ENCODE assay signal across 11 mouse cellular contexts in genomic region chr2:128325097-128325421, GRCm38 (mm10).
DNase-seq lines count a peak whose midpoint lies in the region; ATAC-seq and TF ChIP-seq lines count a peak whose summit lies in the region.
"Had no signal": no experiment of that assay in that cellular context is flagged by ENCODE, and none has a peak within 500 bp of the region (broad histone marks: within the 10 kb centered on the region; RNA-seq: fewer than 3 reads in every experiment).

No protein-coding gene starts in this region.

- WGBS in heart, embryonic 10.5 days = 82% methylated on average over 4 of the region's 4 CpGs
- 82% methylated on average over 4 of the region's 4 CpGs for whole genome bisulfite sequencing in heart, embryonic 11.5 days (ENCODE audit: insufficient replicate concordance)
- 74% methylated on average over 4 of the region's 4 CpGs for WGBS in midbrain, embryonic 14.5 days
- WGBS in midbrain, postnatal 0 days = 56% methylated on average over 4 of the region's 4 CpGs
- WGBS in hindbrain, embryonic 15.5 days = 45% methylated on average over 4 of the region's 4 CpGs
- WGBS in stomach, embryonic 16.5 days = 53% methylated on average over 4 of the region's 4 CpGs

- DNase-seq in heart, embryonic 10.5 days (ENCODE audit: low spot score) = no peak
- peak; percentile 21 for DNase-seq in midbrain, embryonic 14.5 days
- no peak for DNase-seq in midbrain, postnatal 0 days (ENCODE audit: low spot score)
- DNase-seq in adrenal gland, adult 2 months = no peak
- DNase-seq in layer of hippocampus, postnatal 36 days = no peak
- DNase-seq: adrenal gland, adult 8-10 months; thymus, adult 18-20 months had no signal

- H3K9ac ChIP-seq in heart, embryonic 11.5 days (ENCODE audit: low read depth, low read length) = no peak overlapping the region
- no peak overlapping the region for H3K9ac ChIP-seq in midbrain, embryonic 14.5 days (replicated peaks; ENCODE audit: low read length)
- no peak overlapping the region for H3K9ac ChIP-seq in midbrain, postnatal 0 days (replicated peaks; ENCODE audit: low read length, poor library complexity, severe bottlenecking)
- H3K9ac ChIP-seq in hindbrain, embryonic 15.5 days = no peak overlapping the region
- H3K9ac ChIP-seq in stomach, embryonic 16.5 days (ENCODE audit: low read length) = no peak overlapping the region
- H3K9ac ChIP-seq: midbrain, embryonic 13.5 days had no signal

- H3K4me3 ChIP-seq in heart, embryonic 10.5 days = no peak overlapping the region
- H3K4me3 ChIP-seq in heart, embryonic 11.5 days (ENCODE audit: low read depth, low read length) = no peak overlapping the region
- no peak overlapping the region for H3K4me3 ChIP-seq in midbrain, embryonic 14.5 days (replicated peaks; ENCODE audit: low read depth, low read length)
- H3K4me3 ChIP-seq in midbrain, postnatal 0 days (ENCODE audit: low read depth, low read length) = no peak overlapping the region
- H3K4me3 ChIP-seq in hindbrain, embryonic 15.5 days = no peak overlapping the region
- no peak overlapping the region for H3K4me3 ChIP-seq in stomach, embryonic 16.5 days (replicated peaks; ENCODE audit: low read length)
- H3K4me3 ChIP-seq: midbrain, embryonic 13.5 days had no signal

- no peak for TF ChIP-seq CTCF in midbrain, postnatal 0 days (IDR thresholded peaks at IDR 0.05)

- peaks cover 41% of the 10 kb centered on the region for H3K4me1 ChIP-seq in heart, embryonic 10.5 days
- H3K4me1 ChIP-seq in heart, embryonic 11.5 days (ENCODE audit: control insufficient read depth, insufficient read depth, low read length) = peaks cover 21% of the 10 kb centered on the region
- H3K4me1 ChIP-seq in midbrain, embryonic 14.5 days (ENCODE audit: control insufficient read depth, insufficient read depth, low read length) = 0 out of 2 replicates have a peak, but pooled peaks cover 6% of the 10 kb centered on the region
- peaks cover 6% of the 10 kb centered on the region for H3K4me1 ChIP-seq in midbrain, postnatal 0 days (ENCODE audit: insufficient read depth, low read length)
- H3K4me1 ChIP-seq in hindbrain, embryonic 15.5 days (replicated peaks) = peaks cover 15% of the 10 kb centered on the region
- peaks cover 17% of the 10 kb centered on the region for H3K4me1 ChIP-seq in stomach, embryonic 16.5 days (ENCODE audit: control insufficient read depth, insufficient read depth, low read length)

- no peak for ATAC-seq in heart, embryonic 11.5 days (replicated peaks; ENCODE audit: insufficient number of reproducible peaks, low FRiP score, low TSS enrichment)
- no peak for ATAC-seq in midbrain, embryonic 14.5 days (ENCODE audit: low FRiP score, low TSS enrichment)
- ATAC-seq in midbrain, postnatal 0 days (ENCODE audit: low FRiP score) = no peak
- no peak for ATAC-seq in hindbrain, embryonic 15.5 days (ENCODE audit: low FRiP score, low read depth)
- no peak for ATAC-seq in stomach, embryonic 16.5 days (ENCODE audit: insufficient read depth, low FRiP score)

- no peaks in the 10 kb centered on the region for H3K36me3 ChIP-seq in heart, embryonic 10.5 days
- no peaks in the 10 kb centered on the region for H3K36me3 ChIP-seq in heart, embryonic 11.5 days (ENCODE audit: control insufficient read depth, insufficient read depth, low read length)
- no peaks in the 10 kb centered on the region for H3K36me3 ChIP-seq in midbrain, embryonic 14.5 days (ENCODE audit: control insufficient read depth, insufficient read depth, low read length)
- H3K36me3 ChIP-seq in midbrain, postnatal 0 days (ENCODE audit: insufficient read depth, low read length) = no peaks in the 10 kb centered on the region
- no peaks in the 10 kb centered on the region for H3K36me3 ChIP-seq in hindbrain, embryonic 15.5 days
- H3K36me3 ChIP-seq in stomach, embryonic 16.5 days (ENCODE audit: control insufficient read depth, insufficient read depth, low read length) = no peaks in the 10 kb centered on the region
- H3K36me3 ChIP-seq: midbrain, embryonic 13.5 days had no signal

- no peaks in the 10 kb centered on the region for H3K9me3 ChIP-seq in heart, embryonic 10.5 days
- H3K9me3 ChIP-seq in heart, embryonic 11.5 days (replicated peaks; ENCODE audit: control insufficient read depth, low read length) = no peaks in the 10 kb centered on the region
- H3K9me3 ChIP-seq in midbrain, embryonic 14.5 days (ENCODE audit: control insufficient read depth, low read length) = no peaks in the 10 kb centered on the region
- no peaks in the 10 kb centered on the region for H3K9me3 ChIP-seq in midbrain, postnatal 0 days (ENCODE audit: low read length)
- no peaks in the 10 kb centered on the region for H3K9me3 ChIP-seq in hindbrain, embryonic 15.5 days
- no peaks in the 10 kb centered on the region for H3K9me3 ChIP-seq in stomach, embryonic 16.5 days (replicated peaks; ENCODE audit: control insufficient read depth, low read length)
- H3K9me3 ChIP-seq: midbrain, embryonic 13.5 days had no signal

- H3K27me3 ChIP-seq in heart, embryonic 10.5 days (ENCODE audit: insufficient read depth, poor library complexity, severe bottlenecking) = no peaks in the 10 kb centered on the region
- H3K27me3 ChIP-seq in heart, embryonic 11.5 days (ENCODE audit: control insufficient read depth, insufficient read depth, low read length) = no peaks in the 10 kb centered on the region; the same call in 1 of the 2 replicates
- H3K27me3 ChIP-seq in midbrain, embryonic 14.5 days (ENCODE audit: control insufficient read depth, insufficient read depth, low read length) = no peaks in the 10 kb centered on the region
- H3K27me3 ChIP-seq in midbrain, postnatal 0 days (ENCODE audit: insufficient read depth, low read length) = no peaks in the 10 kb centered on the region
- H3K27me3 ChIP-seq in hindbrain, embryonic 15.5 days = no peaks in the 10 kb centered on the region
- no peaks in the 10 kb centered on the region for H3K27me3 ChIP-seq in stomach, embryonic 16.5 days (ENCODE audit: control insufficient read depth, insufficient read depth, low read length)
- H3K27me3 ChIP-seq: midbrain, embryonic 13.5 days had no signal

- H3K4me2 ChIP-seq in heart, embryonic 11.5 days = no peak overlapping the region
- no peak overlapping the region for H3K4me2 ChIP-seq in midbrain, embryonic 14.5 days (ENCODE audit: low read length)
- H3K4me2 ChIP-seq in midbrain, postnatal 0 days (ENCODE audit: low read depth, low read length, poor library complexity, severe bottlenecking) = no peak overlapping the region
- no peak overlapping the region for H3K4me2 ChIP-seq in hindbrain, embryonic 15.5 days
- 0 out of 2 replicates have a peak overlapping the region, but pooled peaks have one; percentile 34 for H3K4me2 ChIP-seq in stomach, embryonic 16.5 days (ENCODE audit: low read depth, low read length)
- H3K4me2 ChIP-seq: midbrain, embryonic 13.5 days had no signal

- H3K27ac ChIP-seq in heart, embryonic 10.5 days = peak overlapping the region; percentile 73; the same call in 1 of the 2 replicates
- no peak overlapping the region for H3K27ac ChIP-seq in heart, embryonic 11.5 days (ENCODE audit: low read depth, low read length)
- H3K27ac ChIP-seq in midbrain, embryonic 14.5 days (replicated peaks; ENCODE audit: low read depth, low read length) = no peak overlapping the region
- no peak overlapping the region for H3K27ac ChIP-seq in midbrain, postnatal 0 days (ENCODE audit: low read depth, low read length)
- 0 out of 2 replicates have a peak overlapping the region, but pooled peaks have one; percentile 61 for H3K27ac ChIP-seq in hindbrain, embryonic 15.5 days (replicated peaks)
- peak overlapping the region; percentile 86 for H3K27ac ChIP-seq in stomach, embryonic 16.5 days (ENCODE audit: low read length)

Comparison
In these comparisons a context has a peak if more than half of its experiments do, and no peak if none do; other contexts are left out.
1. H3K27ac ChIP-seq: peak in heart, embryonic 10.5 days (single experiment), hindbrain, embryonic 15.5 days (single experiment) and stomach, embryonic 16.5 days (single experiment); none in heart, embryonic 11.5 days (single experiment), midbrain, embryonic 14.5 days (single experiment) and midbrain, postnatal 0 days (single experiment).